Mouse (Mus musculus) limb, embryonic 10.5 days (tissue): ENCODE results near the gene Tmem14a. TPM values are rescaled to one million over a fixed set of nuclear protein-coding genes. Genes with fewer than 3 reads are reported as not detected.

Source experiments
- polyA plus RNA-seq: library from polyadenylated mRNA; unstranded; fragments of >200 nt; fragmentation: Nextera tagmentation; extraction: Ambion mirVana; gene quantifications from 2 replicates; pipeline ENCODE4 v1.2.1, GENCODE M21; 2016

The Tmem14a gene
- polyA plus RNA-seq, 1 experiment from 2014 or later = 7.8 TPM

Other genes with a start within 250 kb of the Tmem14a start
- gene Tram2, start 139.3 kb upstream of the Tmem14a start, polyA plus RNA-seq = 5.1 and 6.1 TPM in 2 replicates
- not detected in 2 replicates for gene Gsta3, start 22.0 kb downstream of the Tmem14a start, polyA plus RNA-seq
- gene Khdc1a, start 131.1 kb downstream of the Tmem14a start, polyA plus RNA-seq = not detected in 2 replicates
- gene Khdc1c, start 149.8 kb downstream of the Tmem14a start, polyA plus RNA-seq = not detected in 2 replicates
- 0.13 TPM in 1 of 2 replicates, not detected in the other for gene Khdc1b, start 165.0 kb downstream of the Tmem14a start, polyA plus RNA-seq